Mouse (Mus musculus): ENCODE data around the gene Stpg4. TPM values are rescaled to one million over a fixed set of nuclear protein-coding genes. Genes with fewer than 3 reads are reported as not detected.

The Stpg4 gene
- polyA plus RNA-seq, 1 experiment = not detected

DNA sequence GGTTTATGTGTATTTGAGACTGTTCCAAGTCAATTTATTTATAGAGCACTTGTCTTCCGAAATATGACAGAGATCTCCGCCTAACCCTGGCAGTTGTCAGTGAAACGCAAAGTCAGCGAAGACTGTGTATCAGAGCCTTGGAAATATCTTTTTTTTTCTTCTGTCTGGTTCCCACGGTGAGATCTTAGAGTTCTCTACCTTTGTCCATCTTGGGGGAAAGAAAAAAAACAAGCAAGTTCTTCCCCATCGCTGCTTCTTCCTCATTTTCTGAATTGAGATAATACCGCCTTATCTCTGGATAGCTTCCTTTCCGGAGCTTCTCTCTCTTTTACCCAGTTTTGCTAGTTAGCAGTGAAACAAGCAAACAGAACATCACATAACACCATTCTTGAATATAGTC lies 21.3 kb upstream of the Stpg4 start:
- H3K4me3 ChIP-seq (replicated peaks) = no peak overlapping the region
- peaks cover 12% of the 10 kb centered on the region for H3K27me3 ChIP-seq (ENCODE audit: control insufficient read depth)
- TF ChIP-seq TAL1 (IDR thresholded peaks at IDR 0.05; ENCODE audit: low read length) = no peak

DNA sequence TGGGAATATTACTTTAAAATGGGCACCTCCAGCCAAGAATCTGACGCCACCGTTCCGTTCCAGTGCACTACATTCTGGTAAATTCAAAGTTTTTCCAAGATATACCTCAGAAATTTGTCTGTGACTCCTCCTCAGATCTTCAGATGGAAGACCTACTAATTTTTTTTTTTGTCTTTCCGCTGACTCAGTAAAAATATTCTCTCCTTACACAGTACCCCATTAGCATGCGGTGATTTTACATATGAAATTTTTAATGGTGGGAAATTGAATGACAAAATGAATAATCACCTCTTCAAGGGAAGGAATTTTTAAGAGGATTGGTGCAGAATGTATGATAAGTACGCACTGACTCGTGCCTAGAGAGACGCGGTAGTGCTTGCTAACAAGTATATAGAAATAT lies 20.8 kb upstream of the Stpg4 start:
- H3K36me3 ChIP-seq (ENCODE audit: control insufficient read depth) = peaks cover 15% of the 10 kb centered on the region
- no peaks in the 10 kb centered on the region for H3K9me3 ChIP-seq (ENCODE audit: control insufficient read depth, low read length)
- TF ChIP-seq TAL1 (IDR thresholded peaks at IDR 0.05; ENCODE audit: low read length) = no peak
- no peak for TF ChIP-seq GATA1 (IDR thresholded peaks at IDR 0.05; ENCODE audit: low read length)
- H3K4me3 ChIP-seq (replicated peaks) = no peak overlapping the region
- peaks cover 36% of the 10 kb centered on the region for H3K4me1 ChIP-seq (ENCODE audit: control insufficient read depth)
- H3K27me3 ChIP-seq (ENCODE audit: control insufficient read depth) = peaks cover 12% of the 10 kb centered on the region

More for the DNA sequence above, 21.3 kb upstream of the Stpg4 start:
- H3K9me3 ChIP-seq (ENCODE audit: control insufficient read depth, low read length) = no peaks in the 10 kb centered on the region
- peaks cover 32% of the 10 kb centered on the region for H3K4me1 ChIP-seq (ENCODE audit: control insufficient read depth)
- peaks cover 10% of the 10 kb centered on the region for H3K36me3 ChIP-seq (ENCODE audit: control insufficient read depth)

DNA sequence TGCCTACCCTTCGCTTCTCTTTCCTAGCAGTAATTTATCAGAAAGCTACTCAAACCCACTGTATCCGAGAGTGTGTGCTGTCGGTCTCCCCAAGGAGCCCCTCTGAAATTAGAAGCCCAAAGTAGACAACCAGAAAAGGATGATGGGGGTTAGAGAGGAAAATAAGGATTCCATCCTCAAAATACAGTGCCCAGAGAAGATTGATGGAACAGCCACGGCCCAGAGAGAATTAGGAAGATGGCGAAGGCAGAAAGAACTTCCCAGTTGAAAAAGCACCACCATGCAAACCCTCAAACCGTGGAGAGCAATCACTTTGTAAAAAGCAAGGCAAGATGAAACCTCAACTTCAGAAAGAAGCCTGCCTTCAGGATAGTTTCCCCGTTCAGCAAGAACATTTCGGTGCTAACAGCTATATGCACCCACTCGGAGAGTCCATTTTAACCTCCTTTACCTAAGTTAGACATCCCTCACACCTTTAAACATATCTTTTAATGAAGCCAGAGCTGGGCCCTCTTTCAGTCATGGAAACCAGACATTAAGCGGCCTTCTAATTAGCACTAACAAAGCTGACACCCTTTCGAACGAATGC lies 20.2 kb upstream of the Stpg4 start:
- H3K4me1 ChIP-seq (ENCODE audit: control insufficient read depth) = peaks cover 38% of the 10 kb centered on the region
- H3K27me3 ChIP-seq (ENCODE audit: control insufficient read depth) = peaks cover 12% of the 10 kb centered on the region
- H3K9me3 ChIP-seq (ENCODE audit: control insufficient read depth, low read length) = no peaks in the 10 kb centered on the region
- TF ChIP-seq GATA1 (IDR thresholded peaks at IDR 0.05; ENCODE audit: low read length) (no peak), TAL1 (IDR thresholded peaks at IDR 0.05; ENCODE audit: low read length) (no peak)
- peaks cover 22% of the 10 kb centered on the region for H3K36me3 ChIP-seq (ENCODE audit: control insufficient read depth)
- peak overlapping the region; percentile 91 for H3K4me3 ChIP-seq (replicated peaks)

- Histone ChIP-seq H3K27me3 (ENCODE audit: control insufficient read depth) (peaks cover 12% of the 10 kb centered on the region), H3K9me3 (ENCODE audit: control insufficient read depth, low read length) (no peaks in the 10 kb centered on the region), H3K4me3 (replicated peaks) (peak within 1 kb of the TSS; percentile 91), H3K36me3 (ENCODE audit: control insufficient read depth) (peaks cover 28% of the 10 kb centered on the region), H3K4me1 (ENCODE audit: control insufficient read depth) (peaks cover 42% of the 10 kb centered on the region)
- peak; percentile 62 for TF ChIP-seq GATA1 (IDR thresholded peaks at IDR 0.05; ENCODE audit: low read length)
- no peak for TF ChIP-seq TAL1 (IDR thresholded peaks at IDR 0.05; ENCODE audit: low read length)
These were observed 19.4 kb upstream of the Stpg4 start, which contains the start of gene Calm2 for GRCm38 (mm10) chr17:87446767-87447611. Calm2 (minus strand) TSS chr17:87446935.

GRCm38 (mm10) chr17:87445917-87446766 lies 18.6 kb upstream of the Stpg4 start:
- H3K4me1 ChIP-seq (ENCODE audit: control insufficient read depth) = peaks cover 47% of the 10 kb centered on the region
- no peak for TF ChIP-seq TAL1 (IDR thresholded peaks at IDR 0.05; ENCODE audit: low read length)
- no peaks in the 10 kb centered on the region for H3K9me3 ChIP-seq (ENCODE audit: control insufficient read depth, low read length)
- H3K27me3 ChIP-seq (ENCODE audit: control insufficient read depth) = peaks cover 12% of the 10 kb centered on the region
- H3K36me3 ChIP-seq (ENCODE audit: control insufficient read depth) = peaks cover 36% of the 10 kb centered on the region
- peak overlapping the region; percentile 91 for H3K4me3 ChIP-seq (replicated peaks)

GRCm38 (mm10) chr17:87445337-87445916 lies 17.9 kb upstream of the Stpg4 start:
- TF ChIP-seq GATA1 (IDR thresholded peaks at IDR 0.05; ENCODE audit: low read length) = no peak
- TF ChIP-seq TAL1 (IDR thresholded peaks at IDR 0.05; ENCODE audit: low read length) = no peak
- Histone ChIP-seq H3K27me3 (ENCODE audit: control insufficient read depth) (peaks cover 9% of the 10 kb centered on the region), H3K4me1 (ENCODE audit: control insufficient read depth) (peaks cover 47% of the 10 kb centered on the region), H3K36me3 (ENCODE audit: control insufficient read depth) (peaks cover 37% of the 10 kb centered on the region), H3K4me3 (replicated peaks) (peak overlapping the region; percentile 91), H3K9me3 (ENCODE audit: control insufficient read depth, low read length) (no peaks in the 10 kb centered on the region)

GRCm38 (mm10) chr17:87444763-87445162 lies 17.2 kb upstream of the Stpg4 start:
- H3K36me3 ChIP-seq (ENCODE audit: control insufficient read depth) = peaks cover 41% of the 10 kb centered on the region
- H3K4me3 ChIP-seq (replicated peaks) = peak overlapping the region; percentile 91
- H3K27me3 ChIP-seq (ENCODE audit: control insufficient read depth) = peaks cover 8% of the 10 kb centered on the region
- H3K4me1 ChIP-seq (ENCODE audit: control insufficient read depth) = peaks cover 47% of the 10 kb centered on the region
- TF ChIP-seq TAL1 (IDR thresholded peaks at IDR 0.05; ENCODE audit: low read length) (no peak), GATA1 (IDR thresholded peaks at IDR 0.05; ENCODE audit: low read length) (no peak)
- no peaks in the 10 kb centered on the region for H3K9me3 ChIP-seq (ENCODE audit: control insufficient read depth, low read length)

DNA sequence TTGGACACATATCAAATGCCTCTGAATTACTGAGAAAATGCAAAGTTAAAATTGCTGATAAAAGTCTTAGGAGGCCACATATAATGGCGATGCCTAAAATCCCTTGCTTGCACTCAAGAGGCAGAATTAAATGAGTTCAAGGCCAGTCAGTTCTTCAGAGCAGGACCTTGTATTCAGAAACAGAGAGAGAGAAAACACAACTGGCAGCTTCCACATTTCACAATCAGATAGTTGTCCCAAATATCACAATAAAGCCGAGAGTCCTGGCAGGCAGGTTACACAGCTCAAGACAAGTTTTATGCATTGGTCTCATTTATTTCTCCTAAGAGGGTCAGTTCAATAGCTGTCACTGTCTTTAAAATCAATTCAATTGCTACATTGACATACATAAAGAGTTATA lies 14.0 kb upstream of the Stpg4 start:
- peaks cover 61% of the 10 kb centered on the region for H3K36me3 ChIP-seq (ENCODE audit: control insufficient read depth)
- H3K4me1 ChIP-seq (ENCODE audit: control insufficient read depth) = peaks cover 37% of the 10 kb centered on the region
- no peak overlapping the region for H3K4me3 ChIP-seq (replicated peaks)
- TF ChIP-seq TAL1 (IDR thresholded peaks at IDR 0.05; ENCODE audit: low read length) (no peak), GATA1 (IDR thresholded peaks at IDR 0.05; ENCODE audit: low read length) (no peak)
- H3K9me3 ChIP-seq (ENCODE audit: control insufficient read depth, low read length) = no peaks in the 10 kb centered on the region
- H3K27me3 ChIP-seq (ENCODE audit: control insufficient read depth) = no peaks in the 10 kb centered on the region
